In the genomic region with DNA sequence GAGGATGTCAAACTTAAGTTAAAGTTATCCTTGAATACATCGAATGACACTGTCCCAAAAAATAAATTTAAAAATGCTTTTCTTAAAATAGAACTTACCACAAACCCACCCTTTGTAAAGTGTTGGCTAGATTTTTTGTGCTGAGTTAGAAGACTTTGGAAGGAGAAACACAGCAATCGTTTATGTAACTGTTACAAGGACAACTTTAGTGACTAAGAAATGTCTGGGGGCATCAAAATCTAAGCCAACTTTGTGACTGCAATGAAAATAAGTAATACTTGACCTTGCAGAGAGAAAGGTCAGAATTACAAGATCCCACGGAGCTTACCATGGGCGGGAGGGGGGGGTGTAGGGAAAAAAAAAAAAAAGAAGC, we compare ENCODE assay signal across 8 mouse cellular contexts. TPM values are rescaled to one million over a fixed set of nuclear protein-coding genes. Genes with fewer than 3 reads are reported as not detected.
A peak's percentile ranks its signal among the peaks of the same experiment; 100 is the strongest.
DNase-seq lines count a peak whose midpoint lies in the region; ATAC-seq and TF ChIP-seq lines count a peak whose summit lies in the region.

No protein-coding gene starts in this region.

- H3K9ac ChIP-seq in limb, embryonic 15.5 days: peak overlapping the region; percentile 76; the same call in 1 of the 2 replicates

- no peak for TF ChIP-seq CTCF in testis, adult 2 months (IDR thresholded peaks at IDR 0.05; ENCODE audit: control insufficient read depth, insufficient read depth, insufficient replicate concordance, low read depth, low read length)

- H3K9me3 ChIP-seq in erythroblast, embryonic 14.5 days (ENCODE audit: control insufficient read depth, low read length): no peaks in the 10 kb centered on the region
- H3K9me3 ChIP-seq in limb, embryonic 15.5 days: no peaks in the 10 kb centered on the region

- peak overlapping the region; percentile 75 for H3K4me2 ChIP-seq in limb, embryonic 15.5 days

- no peak for TF ChIP-seq POLR2A in testis, adult 2 months (IDR thresholded peaks at IDR 0.05; ENCODE audit: control insufficient read depth, low read depth, low read length)

- peak overlapping the region; percentile 86 for H3K4me3 ChIP-seq in erythroblast, embryonic 14.5 days (replicated peaks)
- peak overlapping the region; percentile 96 for H3K4me3 ChIP-seq in testis, adult 2 months (ENCODE audit: control insufficient read depth, low read depth, low read length)
- H3K4me3 ChIP-seq in limb, embryonic 15.5 days: peak overlapping the region; percentile 83

- no peaks in the 10 kb centered on the region; the same call in none of the 2 replicates for H3K36me3 ChIP-seq in erythroblast, embryonic 14.5 days (ENCODE audit: control insufficient read depth)
- no peaks in the 10 kb centered on the region for H3K36me3 ChIP-seq in testis, adult 2 months (ENCODE audit: control insufficient read depth, insufficient read depth, low read length)
- no peaks in the 10 kb centered on the region for H3K36me3 ChIP-seq in limb, embryonic 15.5 days

- peak overlapping the region; percentile 96 for H3K27ac ChIP-seq in testis, adult 2 months (ENCODE audit: control insufficient read depth, insufficient read depth, low read depth, low read length)
- H3K27ac ChIP-seq in limb, embryonic 15.5 days: peak overlapping the region; percentile 89

- no peak for ATAC-seq in erythroblast, adult 5-6 weeks (replicated peaks; ENCODE audit: low FRiP score, poor library complexity, severe bottlenecking)
- no peak for ATAC-seq in limb, embryonic 15.5 days (ENCODE audit: insufficient number of reproducible peaks, low FRiP score, low TSS enrichment, low read depth)
- no peak for ATAC-seq in monocyte, adult 5-6 weeks (replicated peaks; ENCODE audit: insufficient number of reproducible peaks, low FRiP score, low TSS enrichment, poor library complexity, severe bottlenecking)

- no peak for DNase-seq in testis, postnatal 10 days (ENCODE audit: low spot score)
- no peak for DNase-seq in right cerebral cortex, adult 18-20 months
- no peak for DNase-seq in ovary, postnatal 36 days (ENCODE audit: low spot score)

- H3K27me3 ChIP-seq in erythroblast, embryonic 14.5 days (ENCODE audit: control insufficient read depth): no peaks in the 10 kb centered on the region
- no peaks in the 10 kb centered on the region for H3K27me3 ChIP-seq in testis, adult 2 months (ENCODE audit: control insufficient read depth, insufficient read depth, low read length)
- H3K27me3 ChIP-seq in limb, embryonic 15.5 days: no peaks in the 10 kb centered on the region

- WGBS in limb, embryonic 15.5 days: 26% methylated on average over 4 of the region's 4 CpGs

- H3K4me1 ChIP-seq in erythroblast, embryonic 14.5 days (ENCODE audit: control insufficient read depth): peaks cover 39% of the 10 kb centered on the region
- peaks cover 14% of the 10 kb centered on the region for H3K4me1 ChIP-seq in testis, adult 2 months (ENCODE audit: control insufficient read depth, insufficient read depth, low read length)
- H3K4me1 ChIP-seq in limb, embryonic 15.5 days: peaks cover 21% of the 10 kb centered on the region

RNA-seq across cellular contexts. Expression of a gene that starts 0.8 kb away (rescaled TPM):
- polyA plus RNA-seq in erythroblast, embryonic 14.5 days (2012): 0.16 and 0.30 TPM in 2 replicates
- 10.4 and 19.4 TPM in 2 replicates for total RNA-seq in erythroblast, adult 5-6 weeks (2015; ENCODE audit: low replicate concordance)
- total RNA-seq in erythroblast, adult 5-6 weeks (2017; ENCODE audit: low replicate concordance): 6.7 and 9.2 TPM in 2 replicates
- polyA plus RNA-seq in testis, adult 2 months (2012; rRNA removed): 13.2 and 13.6 TPM in 2 replicates
- polyA plus RNA-seq in limb, embryonic 15.5 days (2015; fragmentation: Nextera tagmentation; extraction: Ambion mirVana): 73.8 and 85.0 TPM in 2 replicates
- total RNA-seq in monocyte, adult 5-6 weeks (2017): 25.3 to 47.3 TPM (median 27.9 TPM) in 3 replicates

RNA-seq across cellular contexts. Expression of a gene that starts 54.2 kb away (rescaled TPM):
- 1.2 and 1.6 TPM in 2 replicates for polyA plus RNA-seq in erythroblast, embryonic 14.5 days (2012)
- 22.9 and 35.7 TPM in 2 replicates for total RNA-seq in erythroblast, adult 5-6 weeks (2015; ENCODE audit: low replicate concordance)
- total RNA-seq in erythroblast, adult 5-6 weeks (2017; ENCODE audit: low replicate concordance): 47.8 and 63.0 TPM in 2 replicates
- 4.7 and 5.8 TPM in 2 replicates for polyA plus RNA-seq in testis, adult 2 months (2012; rRNA removed)
- 44.2 and 47.4 TPM in 2 replicates for polyA plus RNA-seq in limb, embryonic 15.5 days (2015; fragmentation: Nextera tagmentation; extraction: Ambion mirVana)
- 11.4 to 15.9 TPM (median 12.8 TPM) in 3 replicates for total RNA-seq in monocyte, adult 5-6 weeks (2017)

RNA-seq across cellular contexts. Expression of a gene that starts 56.8 kb away (rescaled TPM):
- 0.17 and 0.20 TPM in 2 replicates for polyA plus RNA-seq in erythroblast, embryonic 14.5 days (2012)
- 17.1 and 27.7 TPM in 2 replicates for total RNA-seq in erythroblast, adult 5-6 weeks (2015; ENCODE audit: low replicate concordance)
- 27.0 and 27.5 TPM in 2 replicates for total RNA-seq in erythroblast, adult 5-6 weeks (2017; ENCODE audit: low replicate concordance)
- 19.9 and 26.8 TPM in 2 replicates for polyA plus RNA-seq in testis, adult 2 months (2012; rRNA removed)
- 34.9 and 35.2 TPM in 2 replicates for polyA plus RNA-seq in limb, embryonic 15.5 days (2015; fragmentation: Nextera tagmentation; extraction: Ambion mirVana)
- total RNA-seq in monocyte, adult 5-6 weeks (2017): 41.7 to 93.1 TPM (median 56.3 TPM) in 3 replicates

Comparison
In these comparisons a context has a peak if more than half of its experiments do, and no peak if none do; other contexts are left out.
1. RNA of a gene that starts 0.8 kb away (polyA plus RNA-seq): 73.8 to 85.0 TPM in limb, embryonic 15.5 days and 13.2 to 13.6 TPM in testis, adult 2 months; 0.16 to 0.30 TPM in erythroblast, embryonic 14.5 days; every median in the first group is over 10 times any median in the second.
2. RNA of a gene that starts 56.8 kb away (polyA plus RNA-seq): 34.9 to 35.2 TPM in limb, embryonic 15.5 days and 19.9 to 26.8 TPM in testis, adult 2 months; 0.17 to 0.20 TPM in erythroblast, embryonic 14.5 days; every median in the first group is over 10 times any median in the second.
3. Peak in every context shown above with its lines, with median percentiles within 50 percentile points of each other: H3K4me3 ChIP-seq.